Mouse (Mus musculus) lung, postnatal 0 days (tissue): ENCODE results near the gene Tnfaip8l2.

Experiments used
- CTCF ChIP-seq: IDR thresholded peaks from 2 replicates; pipeline ENCODE4 v1.5.1; 2016; ENCODE audit warnings: antibody characterized with exemption, mild to moderate bottlenecking
- EP300 ChIP-seq: IDR thresholded peaks from 2 replicates; pipeline ENCODE4 v1.6.1; 2016; ENCODE audit warnings: antibody characterized with exemption, mild to moderate bottlenecking, control low read depth

DNA sequence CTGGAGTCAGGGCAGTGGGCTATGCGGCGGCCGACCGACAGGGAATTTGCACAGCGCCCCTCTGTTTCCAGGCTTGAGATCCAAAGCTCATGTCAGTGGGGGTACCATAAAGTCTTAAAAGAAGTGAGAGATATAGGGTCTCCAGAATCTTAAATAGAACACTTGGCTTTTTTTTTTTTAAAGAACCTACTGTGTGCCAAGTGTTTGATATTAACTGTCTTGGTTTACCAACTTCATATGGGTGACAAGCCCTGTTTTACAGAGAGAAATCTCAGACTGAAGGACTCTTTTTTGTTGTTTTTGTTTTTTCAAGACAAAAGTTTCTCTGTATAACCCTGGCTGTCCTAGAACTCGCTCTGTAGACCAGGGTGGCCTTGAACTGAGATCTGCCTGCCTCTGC is 1.4 kb downstream of the Tnfaip8l2 start:
- no peak for TF ChIP-seq CTCF
- TF ChIP-seq EP300, result no peak
